Mouse (Mus musculus): ENCODE results near the gene Ap1b1. TPM values are rescaled to one million over a fixed set of nuclear protein-coding genes. Genes with fewer than 3 reads are reported as not detected.

The Ap1b1 gene
- polyA plus RNA-seq, 1 experiment from 2014 or later: 63.5 TPM

- H3K4me2 ChIP-seq (replicated peaks): no peak overlapping the region
Observed at GRCm38 (mm10) chr11:4967549-4967948, 19.1 kb upstream of the Ap1b1 start.

DNA sequence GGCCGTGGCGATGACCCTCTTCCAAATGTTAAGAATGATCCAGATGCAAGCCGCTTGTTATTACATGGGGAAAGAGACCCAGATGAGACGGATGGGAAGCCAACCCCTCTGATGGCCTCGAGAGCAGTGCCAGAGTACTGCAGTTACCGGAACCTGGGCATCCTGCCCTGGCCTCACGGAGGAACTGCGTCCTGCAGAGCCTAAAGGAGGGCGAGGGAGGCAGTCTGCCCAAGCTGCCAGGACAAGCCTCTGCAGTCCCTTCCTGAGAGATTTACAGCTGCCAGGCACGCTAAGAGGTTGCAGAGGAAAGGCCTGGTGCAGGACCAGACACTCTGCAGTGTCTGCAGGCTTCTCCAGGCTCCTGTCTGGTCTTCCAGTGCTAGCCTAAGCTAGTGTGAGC lies 18.2 kb upstream of the Ap1b1 start:
- H3K9me3 ChIP-seq: no peaks in the 10 kb centered on the region
- no peaks in the 10 kb centered on the region for H3K36me3 ChIP-seq
- H3K27ac ChIP-seq: no peak overlapping the region
- H3K4me2 ChIP-seq (replicated peaks): no peak overlapping the region
- no peak for ATAC-seq
- no peaks in the 10 kb centered on the region for H3K4me1 ChIP-seq (replicated peaks)
- WGBS: 56% methylated on average over 10 of the region's 10 CpGs
- no peak overlapping the region for H3K9ac ChIP-seq
- H3K27me3 ChIP-seq (replicated peaks): no peaks in the 10 kb centered on the region
- H3K4me3 ChIP-seq (replicated peaks): no peak overlapping the region

More at GRCm38 (mm10) chr11:4967549-4967948, 19.1 kb upstream of the Ap1b1 start:
- H3K9ac ChIP-seq: no peak overlapping the region
- WGBS: 47% methylated on average over 2 of the region's 2 CpGs
- ATAC-seq: no peak
- H3K4me3 ChIP-seq (replicated peaks): no peak overlapping the region
- H3K9me3 ChIP-seq: no peaks in the 10 kb centered on the region
- no peaks in the 10 kb centered on the region for H3K27me3 ChIP-seq (replicated peaks)
- H3K27ac ChIP-seq: no peak overlapping the region
- H3K36me3 ChIP-seq: no peaks in the 10 kb centered on the region
- H3K4me1 ChIP-seq (replicated peaks): 0 out of 2 replicates have a peak, but pooled peaks cover 2% of the 10 kb centered on the region

- H3K4me1 ChIP-seq (replicated peaks): no peaks in the 10 kb centered on the region
- H3K4me3 ChIP-seq (replicated peaks): no peak overlapping the region
- no peaks in the 10 kb centered on the region for H3K9me3 ChIP-seq
- no peaks in the 10 kb centered on the region for H3K27me3 ChIP-seq (replicated peaks)
- H3K27ac ChIP-seq: no peak overlapping the region
- WGBS: 59% methylated on average over 13 of the region's 13 CpGs
- H3K9ac ChIP-seq: no peak overlapping the region
- no peak overlapping the region for H3K4me2 ChIP-seq (replicated peaks)
- no peaks in the 10 kb centered on the region for H3K36me3 ChIP-seq
- ATAC-seq: peak; percentile 65; the same call in 1 of the 2 replicates
Observed at GRCm38 (mm10) chr11:4972967-4973870, 13.4 kb upstream of the Ap1b1 start.

GRCm38 (mm10) chr11:4973871-4974256 lies 12.8 kb upstream of the Ap1b1 start:
- Histone ChIP-seq H3K9me3 (no peaks in the 10 kb centered on the region), H3K4me2 (replicated peaks) (no peak overlapping the region), H3K4me3 (replicated peaks) (no peak overlapping the region), H3K27ac (no peak overlapping the region), H3K36me3 (no peaks in the 10 kb centered on the region), H3K27me3 (replicated peaks) (no peaks in the 10 kb centered on the region), H3K9ac (no peak overlapping the region), H3K4me1 (replicated peaks) (no peaks in the 10 kb centered on the region)
- no peak for ATAC-seq
- 83% methylated on average over 2 of the region's 2 CpGs for WGBS

GRCm38 (mm10) chr11:4974376-4975122 lies 12.1 kb upstream of the Ap1b1 start:
- Histone ChIP-seq H3K36me3 (no peaks in the 10 kb centered on the region), H3K27me3 (replicated peaks) (no peaks in the 10 kb centered on the region)
- no peak for ATAC-seq

DNA sequence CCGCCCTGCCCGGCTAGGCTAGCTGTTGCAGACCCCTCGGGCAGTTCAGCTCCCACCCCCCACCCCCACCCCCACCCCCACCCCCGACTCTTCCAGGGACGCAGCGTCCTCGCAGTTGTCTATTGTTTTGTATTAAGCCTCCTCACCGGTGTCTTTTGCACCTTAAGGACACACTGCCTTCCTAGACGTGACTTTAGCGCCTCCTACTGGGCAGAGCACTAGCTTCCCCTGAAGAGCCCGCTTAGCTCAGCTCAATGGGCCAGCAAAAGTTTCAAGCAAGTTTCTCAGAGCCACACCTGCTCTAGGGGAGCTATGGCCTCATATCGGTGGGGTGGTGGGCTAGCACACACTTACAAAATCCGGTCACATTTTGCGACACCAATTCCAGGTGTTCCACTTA lies 11.0 kb upstream of the Ap1b1 start:
- WGBS: 3% methylated on average over 14 of the region's 14 CpGs
- Histone ChIP-seq H3K27ac (no peak overlapping the region), H3K4me3 (replicated peaks) (no peak overlapping the region), H3K36me3 (no peaks in the 10 kb centered on the region), H3K9ac (no peak overlapping the region), H3K4me2 (replicated peaks) (0 out of 2 replicates have a peak overlapping the region, but pooled peaks have one; percentile 31), H3K4me1 (replicated peaks) (no peaks in the 10 kb centered on the region), H3K9me3 (no peaks in the 10 kb centered on the region), H3K27me3 (replicated peaks) (no peaks in the 10 kb centered on the region)
- ATAC-seq: 0 out of 2 replicates have a peak, but pooled peaks have one; percentile 61

More at GRCm38 (mm10) chr11:4974376-4975122, 12.1 kb upstream of the Ap1b1 start:
- 57% methylated on average over 11 of the region's 11 CpGs for WGBS
- Histone ChIP-seq H3K9ac (no peak overlapping the region), H3K4me2 (replicated peaks) (no peak overlapping the region), H3K4me1 (replicated peaks) (no peaks in the 10 kb centered on the region), H3K4me3 (replicated peaks) (no peak overlapping the region), H3K9me3 (no peaks in the 10 kb centered on the region), H3K27ac (no peak overlapping the region)

DNA sequence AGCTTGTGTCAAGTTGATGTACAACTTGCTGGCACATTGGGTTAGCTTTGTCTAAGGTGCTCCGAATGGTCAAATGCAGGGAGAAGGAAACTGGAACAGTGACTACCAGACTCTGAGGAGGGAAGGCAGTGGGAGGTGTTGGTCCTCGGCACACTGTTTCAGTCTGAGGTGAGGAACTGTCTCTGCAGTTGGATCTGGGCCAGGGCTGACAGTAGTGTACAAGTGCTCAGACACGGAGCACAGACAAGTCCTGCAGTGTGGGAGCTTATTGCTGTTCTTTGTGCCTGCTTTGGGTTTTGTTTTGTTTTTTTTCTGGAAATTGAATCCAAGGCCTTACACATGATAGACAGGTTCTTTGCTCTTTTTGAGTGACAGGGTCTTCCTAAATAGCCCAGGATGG lies 3.6 kb upstream of the Ap1b1 start:
- Histone ChIP-seq H3K4me2 (replicated peaks) (no peak overlapping the region), H3K27ac (no peak overlapping the region), H3K9me3 (no peaks in the 10 kb centered on the region), H3K4me3 (replicated peaks) (no peak overlapping the region), H3K4me1 (replicated peaks) (peaks cover 9% of the 10 kb centered on the region; the same call in 1 of the 2 replicates), H3K36me3 (no peaks in the 10 kb centered on the region), H3K27me3 (replicated peaks) (no peaks in the 10 kb centered on the region), H3K9ac (no peak overlapping the region)
- no peak for ATAC-seq
- WGBS: 72% methylated on average over 3 of the region's 3 CpGs

DNA sequence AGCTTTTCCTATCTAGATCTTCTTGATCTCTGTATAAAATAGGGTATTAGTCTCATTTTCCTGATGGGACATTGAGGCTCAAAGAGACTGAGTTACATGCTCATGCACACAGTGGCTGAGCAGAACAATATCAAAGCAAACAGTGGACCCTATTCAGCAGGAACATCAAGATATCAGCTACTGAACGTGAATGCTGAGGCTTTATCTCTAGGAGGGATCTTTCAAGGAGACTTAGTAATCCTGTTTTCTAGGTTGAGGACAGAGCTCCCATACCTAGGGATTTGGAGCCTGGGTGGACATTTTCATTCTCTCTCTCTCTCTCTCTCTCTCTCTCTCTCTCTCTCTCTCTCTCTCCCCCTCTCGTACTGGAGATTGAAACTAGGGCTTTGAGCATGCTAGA lies 3.1 kb upstream of the Ap1b1 start:
- H3K27ac ChIP-seq: no peak overlapping the region
- H3K36me3 ChIP-seq: no peaks in the 10 kb centered on the region
- H3K9ac ChIP-seq: no peak overlapping the region
- 58% methylated on average over 2 of the region's 2 CpGs for WGBS
- no peaks in the 10 kb centered on the region for H3K9me3 ChIP-seq
- H3K27me3 ChIP-seq (replicated peaks): no peaks in the 10 kb centered on the region
- no peak for ATAC-seq
- H3K4me2 ChIP-seq (replicated peaks): no peak overlapping the region
- peaks cover 13% of the 10 kb centered on the region for H3K4me1 ChIP-seq (replicated peaks)
- no peak overlapping the region for H3K4me3 ChIP-seq (replicated peaks)

- Histone ChIP-seq H3K4me1 (replicated peaks) (peaks cover 19% of the 10 kb centered on the region), H3K27me3 (replicated peaks) (no peaks in the 10 kb centered on the region), H3K27ac (no peak overlapping the region), H3K4me2 (replicated peaks) (peak overlapping the region; percentile 35), H3K4me3 (replicated peaks) (no peak overlapping the region), H3K36me3 (no peaks in the 10 kb centered on the region), H3K9me3 (no peaks in the 10 kb centered on the region), H3K9ac (no peak overlapping the region)
- 2% methylated on average over 5 of the region's 5 CpGs for WGBS
- ATAC-seq: no peak
Observed at GRCm38 (mm10) chr11:4984249-4984648, 2.4 kb upstream of the Ap1b1 start.

- 72% methylated on average over 3 of the region's 3 CpGs for WGBS
- H3K4me3 ChIP-seq (replicated peaks): no peak overlapping the region
- no peaks in the 10 kb centered on the region for H3K36me3 ChIP-seq
- no peaks in the 10 kb centered on the region for H3K9me3 ChIP-seq
- ATAC-seq: no peak
- no peak overlapping the region for H3K9ac ChIP-seq
- H3K27ac ChIP-seq: no peak overlapping the region
- H3K27me3 ChIP-seq (replicated peaks): no peaks in the 10 kb centered on the region
- peaks cover 20% of the 10 kb centered on the region for H3K4me1 ChIP-seq (replicated peaks)
- H3K4me2 ChIP-seq (replicated peaks): no peak overlapping the region
Observed at GRCm38 (mm10) chr11:4984799-4985198, 1.8 kb upstream of the Ap1b1 start.

DNA sequence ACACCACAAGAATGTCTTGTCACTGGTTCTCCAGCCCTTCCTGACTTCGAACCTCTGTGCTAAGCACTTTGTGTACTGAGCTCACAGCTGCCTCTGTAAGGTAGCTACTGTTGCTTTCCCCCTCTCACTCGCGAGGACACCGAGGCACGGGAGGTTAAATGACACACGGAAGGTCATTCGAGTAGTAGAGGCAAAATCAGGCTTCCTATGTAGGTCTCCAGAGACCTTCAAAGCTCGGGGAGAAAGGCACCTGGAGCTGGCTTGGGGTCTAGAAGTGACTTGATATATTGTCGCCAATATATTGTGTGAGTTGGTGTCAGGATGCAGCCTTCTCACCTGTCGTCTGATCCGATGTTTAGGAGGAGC lies 846 bp downstream of the Ap1b1 start:
- Histone ChIP-seq H3K9ac (peak overlapping the region; percentile 63), H3K4me2 (replicated peaks) (peak overlapping the region; percentile 87), H3K4me1 (replicated peaks) (peaks cover 20% of the 10 kb centered on the region), H3K4me3 (replicated peaks) (peak overlapping the region; percentile 73), H3K36me3 (no peaks in the 10 kb centered on the region), H3K9me3 (no peaks in the 10 kb centered on the region), H3K27me3 (replicated peaks) (no peaks in the 10 kb centered on the region), H3K27ac (no peak overlapping the region)
- 47% methylated on average over 11 of the region's 11 CpGs for WGBS
- ATAC-seq: peak; percentile 11; the same call in 1 of the 2 replicates

DNA sequence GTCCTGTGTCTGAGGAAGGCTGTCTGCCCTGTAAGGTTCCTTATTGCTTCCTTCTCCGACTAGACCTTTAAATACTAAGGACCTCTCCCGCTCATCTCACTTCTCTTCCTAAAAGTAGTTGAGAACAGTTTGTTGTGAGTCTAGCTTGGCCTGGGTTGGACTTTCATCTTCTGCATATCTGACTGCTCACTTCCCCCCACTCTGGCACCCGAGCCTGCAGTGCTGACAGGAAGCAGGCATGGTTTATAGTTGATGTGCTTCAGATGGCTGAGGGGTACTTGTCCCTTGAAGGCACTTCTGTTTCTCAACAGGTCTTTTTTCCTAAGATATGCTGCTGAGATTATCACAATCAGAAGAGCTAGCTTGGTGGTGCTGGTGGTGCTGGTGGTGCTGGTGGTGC lies 2.6 kb downstream of the Ap1b1 start:
- no peak overlapping the region for H3K27ac ChIP-seq
- H3K4me1 ChIP-seq (replicated peaks): peaks cover 20% of the 10 kb centered on the region
- H3K9me3 ChIP-seq: no peaks in the 10 kb centered on the region
- WGBS: 62% methylated on average over 3 of the region's 3 CpGs
- no peak overlapping the region for H3K9ac ChIP-seq
- no peak for ATAC-seq
- no peak overlapping the region for H3K4me3 ChIP-seq (replicated peaks)
- H3K36me3 ChIP-seq: no peaks in the 10 kb centered on the region
- no peak overlapping the region for H3K4me2 ChIP-seq (replicated peaks)
- H3K27me3 ChIP-seq (replicated peaks): no peaks in the 10 kb centered on the region

Data from intestine, embryonic 15.5 days (tissue).